Mouse (Mus musculus): ENCODE results near the gene Rfc2. TPM values are rescaled to one million over a fixed set of nuclear protein-coding genes. Genes with fewer than 3 reads are reported as not detected.

Gene Rfc2
- polyA plus RNA-seq, 1 experiment from 2014 or later, result 338 TPM

- ATAC-seq (ENCODE audit: insufficient read depth) (no peak), DNase-seq (no peak)
- Histone ChIP-seq H3K4me1 (ENCODE audit: insufficient read depth) (no peaks in the 10 kb centered on the region), H3K27me3 (ENCODE audit: insufficient read depth, low read length) (no peaks in the 10 kb centered on the region), H3K27ac (ENCODE audit: low read depth) (no peak overlapping the region), H3K9ac (no peak overlapping the region), H3K9me3 (ENCODE audit: low read depth, low read length) (no peaks in the 10 kb centered on the region), H3K4me3 (ENCODE audit: low read depth, low read length) (no peak overlapping the region), H3K4me2 (no peak overlapping the region), H3K36me3 (ENCODE audit: insufficient read depth) (no peaks in the 10 kb centered on the region)
- TF ChIP-seq CTCF (IDR thresholded peaks at IDR 0.05; ENCODE audit: low read depth), result peak; percentile 9; the same call in 1 of the 2 replicates
Observed at GRCm38 (mm10) chr5:134606314-134606713, 25.1 kb downstream of the Rfc2 start.

- Histone ChIP-seq H3K9me3 (ENCODE audit: low read depth, low read length) (no peaks in the 10 kb centered on the region), H3K36me3 (ENCODE audit: insufficient read depth) (no peaks in the 10 kb centered on the region), H3K9ac (no peak overlapping the region), H3K4me2 (no peak overlapping the region), H3K27me3 (ENCODE audit: insufficient read depth, low read length) (no peaks in the 10 kb centered on the region), H3K4me3 (ENCODE audit: low read depth, low read length) (no peak overlapping the region), H3K27ac (ENCODE audit: low read depth) (no peak overlapping the region), H3K4me1 (ENCODE audit: insufficient read depth) (no peaks in the 10 kb centered on the region)
- DNase-seq (peak; percentile 66), ATAC-seq (ENCODE audit: insufficient read depth) (0 out of 2 replicates have a peak, but pooled peaks have one; percentile 32)
- WGBS, result 41% methylated on average over 5 of the region's 5 CpGs
- no peak for TF ChIP-seq CTCF (IDR thresholded peaks at IDR 0.05; ENCODE audit: low read depth)
Observed at GRCm38 (mm10) chr5:134607121-134607520, 26.0 kb downstream of the Rfc2 start.

GRCm38 (mm10) chr5:134609916-134610643 is 28.9 kb downstream of the Rfc2 start:
- no peak for TF ChIP-seq CTCF (IDR thresholded peaks at IDR 0.05; ENCODE audit: low read depth)
- H3K4me3 ChIP-seq (ENCODE audit: low read depth, low read length), result no peak overlapping the region
- ATAC-seq (ENCODE audit: insufficient read depth) (no peak), DNase-seq (no peak)
- no peaks in the 10 kb centered on the region for H3K9me3 ChIP-seq (ENCODE audit: low read depth, low read length)
- no peaks in the 10 kb centered on the region for H3K4me1 ChIP-seq (ENCODE audit: insufficient read depth)
- H3K27me3 ChIP-seq (ENCODE audit: insufficient read depth, low read length), result no peaks in the 10 kb centered on the region
- H3K27ac ChIP-seq (ENCODE audit: low read depth), result no peak overlapping the region
- H3K9ac ChIP-seq, result no peak overlapping the region
- H3K36me3 ChIP-seq (ENCODE audit: insufficient read depth), result no peaks in the 10 kb centered on the region
- 75% methylated on average over 12 of the region's 12 CpGs for WGBS
- no peak overlapping the region for H3K4me2 ChIP-seq

- Histone ChIP-seq H3K36me3 (ENCODE audit: insufficient read depth) (peaks cover 4% of the 10 kb centered on the region), H3K4me2 (no peak overlapping the region), H3K9me3 (ENCODE audit: low read depth, low read length) (no peaks in the 10 kb centered on the region), H3K27me3 (ENCODE audit: insufficient read depth, low read length) (no peaks in the 10 kb centered on the region), H3K9ac (no peak overlapping the region), H3K27ac (ENCODE audit: low read depth) (no peak overlapping the region), H3K4me1 (ENCODE audit: insufficient read depth) (no peaks in the 10 kb centered on the region), H3K4me3 (ENCODE audit: low read depth, low read length) (no peak overlapping the region)
- no peak for DNase-seq
- WGBS, result 32% methylated on average over 8 of the region's 8 CpGs
- no peak for TF ChIP-seq CTCF (IDR thresholded peaks at IDR 0.05; ENCODE audit: low read depth)
- no peak for ATAC-seq (ENCODE audit: insufficient read depth)
Observed at GRCm38 (mm10) chr5:134611810-134612521, 30.8 kb downstream of the Rfc2 start.

- H3K27me3 ChIP-seq (ENCODE audit: insufficient read depth, low read length), result no peaks in the 10 kb centered on the region
- no peak overlapping the region for H3K9ac ChIP-seq
- TF ChIP-seq CTCF (IDR thresholded peaks at IDR 0.05; ENCODE audit: low read depth), result no peak
- no peaks in the 10 kb centered on the region for H3K9me3 ChIP-seq (ENCODE audit: low read depth, low read length)
- no peak overlapping the region for H3K27ac ChIP-seq (ENCODE audit: low read depth)
- H3K4me3 ChIP-seq (ENCODE audit: low read depth, low read length), result no peak overlapping the region
- H3K4me1 ChIP-seq (ENCODE audit: insufficient read depth), result no peaks in the 10 kb centered on the region
- DNase-seq, result no peak
- H3K36me3 ChIP-seq (ENCODE audit: insufficient read depth), result peaks cover 20% of the 10 kb centered on the region
- H3K4me2 ChIP-seq, result no peak overlapping the region
- 83% methylated on average over 9 of the region's 9 CpGs for WGBS
- ATAC-seq (ENCODE audit: insufficient read depth), result no peak
Observed at GRCm38 (mm10) chr5:134613727-134614126, 32.6 kb downstream of the Rfc2 start.

GRCm38 (mm10) chr5:134614296-134614695 is 33.1 kb downstream of the Rfc2 start:
- Histone ChIP-seq H3K27me3 (ENCODE audit: insufficient read depth, low read length) (no peaks in the 10 kb centered on the region), H3K9me3 (ENCODE audit: low read depth, low read length) (no peaks in the 10 kb centered on the region), H3K4me2 (no peak overlapping the region), H3K4me3 (ENCODE audit: low read depth, low read length) (no peak overlapping the region), H3K9ac (no peak overlapping the region), H3K4me1 (ENCODE audit: insufficient read depth) (no peaks in the 10 kb centered on the region), H3K27ac (ENCODE audit: low read depth) (no peak overlapping the region), H3K36me3 (ENCODE audit: insufficient read depth) (peaks cover 26% of the 10 kb centered on the region)
- 81% methylated on average over 8 of the region's 8 CpGs for WGBS
- no peak for TF ChIP-seq CTCF (IDR thresholded peaks at IDR 0.05; ENCODE audit: low read depth)
- no peak for DNase-seq
- ATAC-seq (ENCODE audit: insufficient read depth), result no peak

GRCm38 (mm10) chr5:134614802-134615201 is 33.6 kb downstream of the Rfc2 start, which contains the start of gene Lat2:
Lat2 (minus strand) TSS chr5:134615025.
- ATAC-seq (ENCODE audit: insufficient read depth) (no peak), DNase-seq (no peak)
- H3K36me3 ChIP-seq (ENCODE audit: insufficient read depth), result peaks cover 31% of the 10 kb centered on the region
- no peak within 1 kb of the TSS for H3K27ac ChIP-seq (ENCODE audit: low read depth)
- no peaks in the 10 kb centered on the region for H3K9me3 ChIP-seq (ENCODE audit: low read depth, low read length)
- H3K4me3 ChIP-seq (ENCODE audit: low read depth, low read length), result no peak within 1 kb of the TSS
- H3K9ac ChIP-seq, result no peak within 1 kb of the TSS
- no peaks in the 10 kb centered on the region for H3K4me1 ChIP-seq (ENCODE audit: insufficient read depth)
- TF ChIP-seq CTCF (IDR thresholded peaks at IDR 0.05; ENCODE audit: low read depth), result no peak
- H3K4me2 ChIP-seq, result no peak within 1 kb of the TSS
- 75% methylated on average over 7 of the region's 7 CpGs for WGBS
- H3K27me3 ChIP-seq (ENCODE audit: insufficient read depth, low read length), result no peaks in the 10 kb centered on the region
